Mouse (Mus musculus) cerebellum, adult 18-20 months (tissue): ENCODE measurements at regions not wholly inside any gene's neighbourhood (a gene's known extent, or its start where the extent isn't known, plus 50 kb on each side); places are given as distances from the start of the nearest gene placed in this dataset.
A peak's percentile ranks its signal among the peaks of the same experiment; 100 is the strongest.

Experiments
- DNase-seq, 2 experiments: peaks; one replicate each; pipeline ENCODE4 v3.0.0; 2021

DNA sequence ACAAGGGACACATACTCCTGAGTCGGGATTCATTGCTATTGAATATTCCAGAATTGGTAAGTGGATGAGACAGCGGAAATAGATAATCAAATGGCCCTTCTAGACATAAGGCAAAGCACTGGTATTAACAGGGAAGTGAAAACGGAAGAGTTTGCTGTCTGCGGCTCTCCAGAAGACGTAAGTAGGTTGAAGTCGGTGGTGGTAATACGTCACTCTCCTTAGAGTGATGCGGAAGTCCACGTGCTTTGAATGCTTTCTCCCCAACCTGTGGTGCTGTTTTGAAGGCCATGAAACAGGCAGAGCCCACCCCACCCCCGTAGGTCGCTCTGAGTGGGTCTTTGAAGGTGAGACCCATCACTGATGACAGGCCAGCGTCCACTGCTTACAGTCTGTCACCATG lies 308.0 kb upstream of the Tbx3 start:
- DNase-seq, result no peak

DNA sequence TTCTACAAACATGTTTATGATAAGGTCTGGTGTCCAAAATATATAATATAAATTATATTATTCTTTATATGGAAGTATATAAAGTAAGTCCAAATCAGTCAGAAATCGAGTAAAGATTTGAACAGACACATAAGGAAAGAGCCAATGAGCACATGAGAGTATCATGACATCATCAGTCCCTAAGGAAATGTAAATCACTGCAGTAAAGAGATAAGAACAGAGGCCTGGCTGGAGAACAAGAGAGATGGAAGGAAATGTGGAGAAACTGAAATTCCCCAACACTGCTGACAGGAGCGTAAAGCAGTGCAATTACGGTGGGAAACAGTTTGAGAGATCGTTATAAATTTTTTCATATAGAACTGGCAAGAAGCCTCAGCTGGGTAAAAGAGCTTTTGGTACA lies 306.2 kb upstream of the Tbx3 start:
- no peak for DNase-seq

DNA sequence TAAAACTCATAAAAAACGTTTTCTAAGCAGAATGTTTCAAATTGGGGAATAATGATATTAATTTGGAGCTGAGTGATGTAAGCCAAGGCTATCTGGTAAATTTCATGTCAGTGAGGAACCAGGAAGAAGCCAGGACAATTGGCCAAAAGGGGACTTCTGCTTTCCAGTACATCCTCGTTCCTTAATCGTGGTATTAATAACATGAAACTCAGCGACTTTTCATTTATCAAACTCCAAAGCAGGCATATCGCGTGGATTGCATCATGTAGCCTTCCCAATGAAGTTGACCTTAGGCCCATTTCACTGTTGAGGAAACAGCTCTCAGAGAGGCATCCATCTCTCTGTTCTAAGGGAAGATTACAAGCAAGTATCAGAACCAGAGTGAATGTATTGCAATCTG lies 305.3 kb upstream of the Tbx3 start:
- no peak for DNase-seq

DNA sequence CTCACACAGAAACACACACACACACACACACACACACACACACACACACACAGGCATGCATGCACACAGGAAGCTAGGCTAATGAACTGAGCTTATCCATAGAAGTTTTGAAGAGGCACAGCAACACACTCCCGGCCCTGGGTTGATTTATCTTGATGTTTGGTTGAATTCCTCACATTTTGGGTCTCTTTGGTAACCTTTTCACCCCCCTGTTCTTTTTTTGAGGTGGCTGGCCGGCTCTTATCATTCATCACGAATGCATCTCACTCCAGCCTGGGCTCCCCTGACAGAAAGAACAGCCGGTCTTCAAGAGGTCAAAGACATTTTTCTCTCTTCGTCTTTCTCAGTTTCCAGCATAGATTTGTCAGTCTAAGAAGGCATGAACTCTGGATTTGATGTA lies 304.2 kb upstream of the Tbx3 start:
- DNase-seq, result no peak

DNA sequence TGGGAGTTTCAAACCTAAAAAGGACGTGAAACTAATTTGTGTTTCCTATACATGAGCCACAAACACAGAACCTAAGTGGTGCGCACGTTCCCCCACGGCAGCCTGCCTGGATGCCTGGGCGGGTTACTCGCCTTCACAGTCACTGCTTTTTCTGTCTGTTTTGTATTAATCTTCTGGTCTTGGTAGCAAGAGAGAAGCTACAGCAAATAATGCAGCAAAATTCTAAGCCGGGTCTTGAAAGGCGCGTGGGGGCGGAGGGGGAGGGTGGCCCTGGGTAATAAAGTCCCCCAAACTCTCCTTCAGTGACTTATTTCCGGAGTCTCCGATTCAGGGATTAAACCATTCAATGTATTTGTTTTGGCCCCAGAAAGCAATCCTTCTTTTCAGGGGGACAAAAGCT lies 300.0 kb upstream of the Tbx3 start:
- DNase-seq, result no peak

DNA sequence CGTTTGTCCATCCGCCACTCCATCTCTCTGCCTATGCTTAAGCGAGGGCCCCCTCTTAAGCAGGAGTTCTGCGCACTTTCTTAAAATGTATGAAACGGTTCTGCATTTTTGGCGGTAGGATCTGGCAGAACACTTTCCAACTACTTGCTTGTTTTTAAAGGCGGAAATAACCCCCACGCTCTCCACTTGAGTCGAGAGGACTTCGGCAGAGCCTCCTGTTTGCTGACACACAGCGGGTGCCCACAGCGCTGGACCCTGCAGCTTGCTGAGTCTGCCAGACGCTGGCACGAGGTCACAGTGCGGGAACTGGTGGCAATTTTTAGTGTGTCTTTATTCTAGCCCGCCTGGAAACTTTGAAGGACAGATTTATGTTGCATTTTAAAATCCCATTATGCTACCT lies 299.5 kb upstream of the Tbx3 start:
- no peak for DNase-seq

DNA sequence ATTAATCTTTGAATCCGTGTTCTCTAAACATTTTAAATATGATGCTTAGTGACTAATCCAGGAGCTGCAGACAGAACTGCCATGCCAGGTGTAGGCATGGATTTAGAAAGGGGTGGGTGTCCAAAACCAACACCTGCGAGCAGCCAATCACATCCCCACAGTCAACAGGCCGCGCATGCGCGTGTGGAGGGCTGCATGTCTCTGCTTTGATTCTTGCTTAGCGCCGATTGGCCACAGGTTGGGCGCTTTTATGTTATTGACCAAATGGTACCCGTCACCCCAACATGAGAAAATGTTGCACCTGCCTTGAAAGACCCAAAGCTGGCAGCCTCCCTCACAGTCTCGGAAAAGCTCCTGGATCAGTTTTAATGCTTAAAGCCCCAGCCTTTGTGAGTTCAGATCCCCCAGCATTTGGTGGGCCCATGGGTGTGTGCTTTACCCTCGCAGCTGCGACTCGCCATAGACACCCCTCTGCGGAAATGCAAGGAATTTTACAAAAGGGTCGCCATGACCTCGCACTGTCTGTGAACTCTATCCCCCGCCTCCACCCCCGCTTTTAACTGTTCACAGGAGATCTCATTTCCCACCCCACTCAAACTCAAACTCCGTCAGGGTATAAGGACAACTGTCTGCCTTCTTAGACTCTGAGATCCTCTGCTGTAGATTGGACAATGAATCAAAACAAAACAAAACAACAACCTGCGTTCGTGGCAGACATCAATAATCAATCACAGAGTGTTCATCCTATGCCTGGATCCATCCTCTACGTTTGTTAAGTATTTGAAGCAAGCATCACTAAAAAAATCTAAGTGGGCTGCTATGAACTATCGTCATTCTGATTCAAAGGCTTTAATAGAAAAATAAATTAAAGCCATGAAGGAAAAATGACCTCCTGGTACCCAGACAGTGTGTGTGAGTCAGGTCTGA lies 296.4 kb upstream of the Tbx3 start:
- no peak for DNase-seq

DNA sequence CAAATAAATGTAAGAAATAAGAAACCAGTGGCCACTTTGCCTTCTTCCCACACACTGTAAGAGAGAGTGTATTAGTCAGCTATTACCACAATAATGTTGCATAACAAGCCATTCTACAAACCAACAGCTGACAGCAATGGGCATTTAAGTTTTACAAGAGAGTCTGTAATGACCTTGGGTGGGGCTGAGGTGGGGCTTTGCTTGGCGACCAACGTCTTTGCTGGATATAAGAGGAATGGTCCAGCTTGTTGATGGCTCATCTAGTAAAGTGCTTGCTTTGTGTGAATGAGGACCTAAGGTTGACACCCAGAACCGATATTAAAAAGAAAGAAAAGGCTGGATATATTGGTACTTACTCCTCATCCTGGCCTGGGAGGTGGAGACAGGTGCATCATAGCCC lies 295.6 kb upstream of the Tbx3 start:
- no peak for DNase-seq

DNA sequence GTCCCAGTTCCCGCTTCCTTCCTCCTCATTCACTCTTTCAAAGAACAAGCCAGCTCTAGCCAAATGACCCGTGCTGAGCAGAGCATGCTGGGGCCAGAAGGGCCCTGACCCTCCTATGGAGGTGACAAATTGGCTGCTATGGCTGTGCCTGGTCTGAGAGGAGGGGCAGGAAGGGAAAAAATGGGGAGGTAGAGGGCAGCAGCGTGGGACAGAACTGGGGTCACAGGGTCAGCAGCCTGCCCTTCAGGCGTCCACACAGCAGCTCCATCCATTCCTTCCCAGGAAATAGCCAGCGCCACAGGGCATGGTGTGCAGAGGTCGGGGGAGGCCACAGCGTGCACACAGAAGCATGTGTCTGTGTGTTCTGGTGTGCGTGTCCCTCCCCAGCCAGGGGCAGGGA lies 292.2 kb upstream of the Tbx3 start:
- no peak for DNase-seq

DNA sequence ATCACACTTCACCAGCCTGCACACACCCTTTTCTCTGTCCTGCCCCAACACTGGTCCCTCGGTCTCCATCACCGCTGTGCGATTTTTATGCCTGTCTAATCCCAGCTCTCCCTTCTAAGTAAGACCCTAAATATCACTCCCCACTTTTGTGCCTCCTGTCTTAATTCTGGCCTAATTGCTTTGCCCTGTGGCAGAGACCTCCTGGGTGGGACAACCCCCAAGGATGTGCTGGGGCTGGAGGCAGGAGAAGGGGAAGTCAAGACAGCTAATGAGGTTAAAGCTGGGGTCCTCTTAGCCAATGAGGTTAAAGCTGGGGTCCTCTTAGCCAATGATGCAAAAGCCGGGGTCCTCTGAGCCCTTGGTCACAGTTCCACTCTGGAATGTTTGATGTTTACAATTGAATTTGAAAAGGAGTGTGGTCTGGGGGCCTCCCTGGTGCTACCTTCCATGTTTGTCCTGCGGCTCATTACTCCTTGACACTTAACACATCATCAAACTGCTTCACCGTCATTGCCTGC lies 290.5 kb upstream of the Tbx3 start:
- DNase-seq, result no peak

DNA sequence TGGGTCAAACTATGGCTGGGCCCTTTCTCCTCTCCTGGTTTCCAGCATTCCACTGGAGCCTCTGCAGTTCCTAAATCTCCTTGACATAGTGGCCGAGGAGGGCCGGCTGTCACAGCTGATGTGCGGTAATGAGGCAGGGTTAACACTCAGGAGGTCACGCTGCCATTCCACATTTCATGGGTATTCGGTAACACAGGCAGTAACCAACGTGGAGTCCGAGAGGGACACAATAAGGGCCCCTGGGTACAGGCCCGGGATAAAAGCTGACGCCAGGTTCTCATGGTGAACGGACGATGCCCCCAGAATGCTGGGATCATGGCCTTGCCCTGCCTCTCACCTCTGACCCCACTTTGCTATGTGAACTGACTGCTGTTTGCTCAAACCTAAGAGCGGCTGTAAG lies 289.0 kb upstream of the Tbx3 start:
- DNase-seq, result no peak

DNA sequence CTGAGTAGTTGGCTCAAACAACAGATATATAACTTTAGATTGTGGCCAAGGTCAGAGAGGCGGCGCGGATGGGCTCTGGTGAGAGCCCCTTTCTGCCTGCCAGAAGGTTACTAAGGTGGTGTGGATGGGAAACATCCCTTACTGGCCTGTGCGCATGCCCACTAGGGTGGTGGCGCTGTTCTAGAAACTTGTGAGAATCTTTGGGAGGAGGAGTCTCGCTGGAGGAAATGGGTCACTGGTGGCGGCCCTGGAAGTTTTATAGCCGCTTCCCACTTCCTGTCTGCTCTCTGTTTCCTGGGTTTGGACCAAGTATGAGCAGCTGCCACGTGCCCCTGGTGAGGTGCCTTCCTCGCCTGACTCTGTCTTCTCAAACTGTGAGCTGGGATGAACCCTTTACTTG lies 285.0 kb upstream of the Tbx3 start:
- DNase-seq, result no peak

DNA sequence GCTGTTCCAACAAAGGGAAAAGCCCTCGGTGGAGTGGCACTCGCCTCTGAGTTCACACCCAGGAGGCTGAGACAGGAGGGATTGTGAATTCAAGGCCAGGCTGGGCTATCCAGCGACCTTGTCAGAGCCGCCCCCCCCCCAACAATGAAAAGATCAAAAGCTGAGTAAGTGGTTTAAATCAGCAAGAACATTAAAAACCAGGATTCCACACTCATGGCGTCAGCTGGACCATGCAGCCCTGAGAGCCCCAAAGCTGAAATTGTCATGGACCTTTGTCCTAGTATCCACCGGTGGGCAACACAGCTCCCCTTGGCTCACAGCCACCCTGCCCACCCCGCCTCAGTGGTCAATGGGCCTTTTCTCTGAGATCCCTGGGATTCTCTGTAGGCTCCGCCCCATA lies 283.6 kb upstream of the Tbx3 start:
- DNase-seq, result no peak

DNA sequence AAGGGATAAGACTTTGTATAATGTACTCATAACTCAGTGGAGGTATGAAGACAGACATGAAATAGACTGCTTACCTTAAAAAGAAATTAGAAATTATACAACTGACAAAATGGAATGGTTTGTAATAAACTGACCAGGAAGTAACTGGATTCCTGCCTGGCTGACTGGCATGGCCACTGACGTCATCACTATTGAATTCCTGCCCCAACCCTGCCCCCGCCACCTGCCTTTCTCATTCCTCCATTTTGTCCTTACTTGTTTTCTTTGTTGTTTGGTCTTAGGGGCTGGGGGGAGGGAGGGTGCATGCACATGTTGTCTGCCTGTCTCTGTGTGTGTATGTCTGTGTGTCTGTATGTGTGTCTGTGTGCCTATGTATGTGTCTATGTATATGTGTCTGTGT lies 283.2 kb upstream of the Tbx3 start:
- no peak for DNase-seq

DNA sequence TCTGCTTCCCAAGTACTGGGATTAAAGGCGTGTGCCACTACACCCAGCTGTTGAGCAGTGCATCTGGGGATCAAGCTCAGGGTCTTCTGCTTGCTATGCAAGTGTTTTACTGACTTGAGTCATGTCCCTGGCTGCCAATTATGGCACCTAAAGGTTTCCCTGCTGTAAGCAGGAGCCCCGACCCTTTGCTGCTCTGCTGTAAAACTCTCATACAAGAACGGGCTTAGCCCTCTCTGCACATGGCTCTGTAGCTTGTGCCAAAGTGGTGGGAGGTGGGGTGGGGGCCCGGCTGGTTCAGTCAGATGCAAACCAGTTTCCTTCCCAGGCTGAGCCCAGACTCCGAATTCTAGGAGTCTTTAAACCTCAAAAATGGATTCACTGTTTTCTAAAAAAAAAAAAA lies 281.6 kb upstream of the Tbx3 start:
- DNase-seq, result no peak

DNA sequence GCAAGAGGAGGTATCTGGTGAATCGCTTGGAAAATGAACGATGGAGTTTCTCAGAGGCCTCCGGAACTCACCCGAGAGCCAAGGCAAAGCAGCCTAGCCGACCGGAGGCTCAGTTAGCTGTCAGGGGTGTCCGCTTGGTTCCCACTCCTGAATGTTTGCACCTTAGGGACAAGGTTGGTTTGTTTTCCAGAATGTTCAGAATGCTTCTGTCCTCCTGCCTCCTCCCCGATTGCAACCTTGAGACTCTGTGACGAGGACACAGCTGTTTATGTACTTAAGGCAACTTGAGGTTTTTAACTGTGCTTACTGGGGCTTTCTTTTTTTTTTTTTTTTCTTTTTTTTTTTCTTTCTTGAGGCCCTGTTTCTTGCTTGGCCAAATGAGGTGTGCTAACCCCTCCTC lies 281.1 kb upstream of the Tbx3 start:
- DNase-seq, result peak; percentile 10 to 18

DNA sequence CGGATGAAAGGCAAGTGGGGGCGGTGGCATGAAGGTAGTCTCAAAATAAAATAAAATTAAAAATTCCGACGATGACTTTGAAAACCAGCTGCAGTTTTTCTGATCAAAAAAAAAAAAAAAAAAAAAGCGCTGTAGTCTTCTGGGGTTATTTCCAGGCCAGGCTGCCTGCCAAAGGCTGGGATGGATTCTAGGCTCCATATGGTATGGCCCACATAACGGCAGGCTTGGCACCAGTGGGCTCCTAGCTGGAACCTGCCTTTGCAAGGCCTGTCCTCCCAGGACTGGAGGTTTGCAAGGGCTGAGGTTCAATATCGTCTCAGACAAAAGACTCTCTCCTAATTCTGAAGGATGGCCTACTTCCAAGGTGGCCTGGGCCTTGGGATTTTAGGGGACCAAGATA lies 280.6 kb upstream of the Tbx3 start:
- DNase-seq, result peak; percentile 82 to 84

DNA sequence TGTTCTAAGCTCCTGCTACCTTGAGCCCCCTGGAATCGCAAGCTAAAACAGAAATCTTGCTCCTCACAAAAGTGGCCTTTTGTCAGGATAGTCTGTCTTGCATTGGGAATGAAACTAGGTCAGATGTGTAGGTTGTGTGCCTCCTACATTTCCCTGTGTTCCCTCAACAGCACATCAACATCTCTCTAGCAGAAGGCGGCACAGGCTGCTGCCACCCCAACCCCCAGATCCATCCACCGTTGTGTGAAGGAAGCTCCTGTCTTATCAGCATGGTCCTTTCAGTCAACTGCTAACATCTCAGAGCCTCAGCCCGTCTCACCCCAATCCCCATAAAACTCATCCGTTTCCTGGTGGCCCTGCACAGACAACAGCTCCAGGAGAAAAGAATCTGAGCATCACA lies 272.0 kb upstream of the Tbx3 start:
- no peak for DNase-seq

DNA sequence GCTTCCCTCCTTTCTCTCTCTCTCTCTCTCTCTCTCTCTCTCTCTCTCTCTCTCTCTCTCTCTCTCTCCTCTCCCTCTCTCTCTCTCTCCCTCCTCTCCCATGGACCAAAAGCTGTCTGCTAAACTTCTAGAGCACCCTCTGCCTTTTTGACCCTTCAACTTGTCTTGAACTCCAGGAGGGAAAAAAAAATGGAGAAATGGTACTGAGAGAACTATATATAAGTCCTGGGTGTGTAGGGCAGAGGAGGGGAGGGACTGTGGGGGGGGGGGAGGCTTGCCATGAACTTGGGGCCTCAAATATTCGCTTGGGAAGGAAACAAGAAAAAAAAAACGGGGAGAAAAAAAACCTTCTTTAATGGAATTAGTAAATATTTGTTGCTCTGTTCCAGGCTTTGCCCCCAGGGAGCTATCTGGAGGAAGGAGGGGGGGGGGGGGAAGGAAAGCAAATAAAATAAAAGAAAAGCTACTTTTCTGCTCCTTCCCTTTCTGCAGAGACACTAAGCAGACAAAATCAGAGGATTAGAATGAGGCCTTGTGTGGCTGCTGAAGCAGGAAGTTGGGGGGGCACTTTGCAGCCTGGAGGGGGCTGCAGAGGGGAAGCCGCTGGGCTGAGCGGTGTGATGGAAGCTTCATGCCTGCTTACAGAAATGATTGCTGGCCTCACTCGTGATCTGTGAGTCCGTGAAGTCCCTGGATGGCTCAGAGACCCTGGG lies 270.1 kb upstream of the Tbx3 start:
- DNase-seq, result no peak

DNA sequence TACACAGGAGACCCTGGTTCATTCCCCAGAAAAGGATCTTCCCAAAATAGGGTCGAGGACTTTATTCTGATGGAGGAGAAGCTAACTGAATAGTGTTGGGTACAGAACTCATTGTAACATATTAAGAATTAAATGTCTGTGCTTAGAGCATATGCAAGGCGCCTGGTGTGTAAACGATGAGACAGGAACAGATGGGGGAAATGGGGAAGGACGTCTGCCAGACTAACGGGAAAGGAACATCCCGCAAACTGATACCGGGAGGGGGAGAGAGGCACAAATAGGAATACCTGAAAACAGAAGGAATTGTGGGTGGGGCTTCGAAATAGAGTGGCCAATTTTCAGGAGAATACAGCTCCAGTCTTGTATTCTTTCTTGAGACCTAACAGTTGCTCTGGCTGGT lies 268.6 kb upstream of the Tbx3 start:
- no peak for DNase-seq

DNA sequence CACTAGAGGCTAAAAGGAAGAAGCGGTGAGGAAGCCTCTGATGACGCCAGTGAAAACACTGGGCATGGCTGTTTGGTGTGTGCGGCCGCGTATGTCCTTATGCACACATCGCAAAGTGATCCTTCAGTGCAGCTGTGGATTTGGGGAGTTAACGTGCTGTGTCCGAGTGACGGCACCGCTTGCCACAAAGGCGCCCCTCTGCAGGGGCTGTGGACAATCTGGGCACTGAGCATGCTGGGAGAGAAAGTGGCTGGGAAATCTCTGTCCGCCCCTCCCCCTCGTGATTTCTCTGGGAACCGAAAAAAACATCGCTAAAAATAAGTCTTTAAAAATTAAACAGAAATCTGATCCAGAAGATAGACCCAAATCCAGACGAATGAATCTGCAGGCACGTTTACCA lies 267.8 kb upstream of the Tbx3 start:
- no peak for DNase-seq

DNA sequence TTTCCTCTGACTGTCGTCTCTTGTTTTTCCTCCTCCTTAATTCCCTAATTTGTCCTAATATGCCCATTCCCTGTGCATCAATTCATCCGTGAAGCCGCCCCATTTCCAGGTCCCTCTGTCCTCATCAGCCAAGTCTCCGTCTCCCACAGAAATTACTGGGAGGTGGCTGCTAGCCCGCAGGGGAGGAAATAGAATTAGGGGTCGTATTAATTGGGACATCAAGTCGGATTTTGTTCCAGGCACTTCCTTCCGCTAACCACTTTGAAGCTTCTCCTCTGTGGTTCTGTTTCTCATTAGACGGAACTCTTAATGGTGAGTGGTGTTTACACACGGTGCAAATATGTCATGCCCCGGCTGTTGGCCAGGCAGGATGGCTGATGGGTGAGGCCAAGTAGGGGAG lies 259.5 kb upstream of the Tbx3 start:
- no peak for DNase-seq

DNA sequence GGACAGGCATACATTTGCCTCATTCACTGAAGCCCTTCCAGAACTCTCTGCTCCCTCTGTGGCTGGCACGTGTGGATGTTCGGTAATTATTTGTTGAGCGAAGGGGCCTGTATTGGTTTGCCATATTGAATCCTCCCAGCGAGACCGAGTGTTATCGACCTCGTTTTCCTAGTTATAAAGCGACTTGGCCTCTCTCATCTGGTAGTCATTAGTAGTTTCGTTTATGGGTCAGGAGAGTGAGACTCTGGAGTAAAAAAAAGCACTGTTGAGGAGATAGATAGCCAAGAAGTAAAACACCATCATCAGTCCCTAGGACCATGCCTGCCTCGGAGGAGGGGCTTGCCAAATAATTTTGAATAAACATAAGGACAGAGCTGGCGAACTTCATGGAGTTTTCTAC lies 254.6 kb upstream of the Tbx3 start:
- DNase-seq, result no peak

DNA sequence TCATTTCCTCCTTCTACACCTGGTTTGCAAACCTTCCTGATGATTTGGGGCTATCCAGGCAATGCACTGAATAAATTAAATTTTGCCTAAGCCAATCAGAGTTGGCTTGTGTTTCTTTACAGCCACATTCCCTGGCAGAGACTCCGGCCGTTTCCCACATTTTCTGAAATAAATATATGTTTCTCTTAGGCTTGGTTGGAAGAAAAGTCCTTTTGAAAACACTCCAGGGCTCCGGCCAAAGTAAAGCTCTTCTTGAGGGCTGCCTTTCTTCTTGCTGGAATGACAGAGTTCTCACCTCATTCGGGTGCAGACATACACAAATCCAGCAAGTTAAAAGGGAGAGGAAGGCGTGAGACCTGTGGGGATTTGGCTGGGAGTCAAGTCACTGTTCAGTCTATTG lies 252.0 kb upstream of the Tbx3 start:
- no peak for DNase-seq
